Mouse (Mus musculus): Measurements from ENCODE around the gene Atxn1. TPM values are rescaled to one million over a fixed set of nuclear protein-coding genes. Genes with fewer than 3 reads are reported as not detected.

The Atxn1 gene
- polyA plus RNA-seq, 1 experiment, result 16.7 TPM

- TF ChIP-seq POLR2A (IDR thresholded peaks at IDR 0.05; ENCODE audit: borderline replicate concordance, extremely low read depth, low read depth, low read length) (no peak), CTCF (IDR thresholded peaks at IDR 0.05; ENCODE audit: insufficient read depth, low read length) (no peak)
- Histone ChIP-seq H3K4me1 (ENCODE audit: control insufficient read depth, insufficient read depth, low read length) (peaks cover 2% of the 10 kb centered on the region; the same call in 1 of the 2 replicates), H3K4me3 (replicated peaks; ENCODE audit: extremely low read depth, low read depth, low read length) (no peak overlapping the region)
- DNase-seq, result no peak
- WGBS, result 81% methylated on average over 5 of the region's 5 CpGs
These were observed 306.5 kb downstream of the Atxn1 start for GRCm38 (mm10) chr13:45658343-45658742.

- no peak for TF ChIP-seq CTCF (IDR thresholded peaks at IDR 0.05; ENCODE audit: insufficient read depth, low read length)
- TF ChIP-seq POLR2A (IDR thresholded peaks at IDR 0.05; ENCODE audit: borderline replicate concordance, extremely low read depth, low read depth, low read length), result no peak
- WGBS, result 90% methylated on average over 1 of the region's 1 CpGs
- H3K4me1 ChIP-seq (ENCODE audit: control insufficient read depth, insufficient read depth, low read length), result peaks cover 2% of the 10 kb centered on the region; the same call in 1 of the 2 replicates
- H3K4me3 ChIP-seq (replicated peaks; ENCODE audit: extremely low read depth, low read depth, low read length), result no peak overlapping the region
- no peak for DNase-seq
These were observed 307.6 kb downstream of the Atxn1 start for GRCm38 (mm10) chr13:45657176-45657575.

GRCm38 (mm10) chr13:45651652-45652241 is 313.1 kb downstream of the Atxn1 start:
- peaks cover 3% of the 10 kb centered on the region; the same call in 1 of the 2 replicates for H3K4me1 ChIP-seq (ENCODE audit: control insufficient read depth, insufficient read depth, low read length)
- H3K4me3 ChIP-seq (replicated peaks; ENCODE audit: extremely low read depth, low read depth, low read length), result no peak overlapping the region
- WGBS, result 81% methylated on average over 10 of the region's 10 CpGs
- TF ChIP-seq CTCF (IDR thresholded peaks at IDR 0.05; ENCODE audit: insufficient read depth, low read length) (no peak), POLR2A (IDR thresholded peaks at IDR 0.05; ENCODE audit: borderline replicate concordance, extremely low read depth, low read depth, low read length) (no peak)
- DNase-seq, result no peak

GRCm38 (mm10) chr13:45649197-45649812 is 315.5 kb downstream of the Atxn1 start:
- WGBS, result 31% methylated on average over 4 of the region's 4 CpGs
- no peak for DNase-seq
- Histone ChIP-seq H3K4me1 (ENCODE audit: control insufficient read depth, insufficient read depth, low read length) (peaks cover 3% of the 10 kb centered on the region; the same call in 1 of the 2 replicates), H3K4me3 (replicated peaks; ENCODE audit: extremely low read depth, low read depth, low read length) (no peak overlapping the region)
- no peak for TF ChIP-seq POLR2A (IDR thresholded peaks at IDR 0.05; ENCODE audit: borderline replicate concordance, extremely low read depth, low read depth, low read length)
- no peak for TF ChIP-seq CTCF (IDR thresholded peaks at IDR 0.05; ENCODE audit: insufficient read depth, low read length)

- TF ChIP-seq POLR2A (IDR thresholded peaks at IDR 0.05; ENCODE audit: borderline replicate concordance, extremely low read depth, low read depth, low read length), result no peak
- no peak for TF ChIP-seq CTCF (IDR thresholded peaks at IDR 0.05; ENCODE audit: insufficient read depth, low read length)
- no peak overlapping the region for H3K4me3 ChIP-seq (replicated peaks; ENCODE audit: extremely low read depth, low read depth, low read length)
- no peak for DNase-seq
- H3K4me1 ChIP-seq (ENCODE audit: control insufficient read depth, insufficient read depth, low read length), result peaks cover 7% of the 10 kb centered on the region; the same call in 1 of the 2 replicates
- 71% methylated on average over 6 of the region's 6 CpGs for WGBS
These were observed 320.9 kb downstream of the Atxn1 start for GRCm38 (mm10) chr13:45643780-45644395.

- TF ChIP-seq CTCF (IDR thresholded peaks at IDR 0.05; ENCODE audit: insufficient read depth, low read length) (no peak), POLR2A (IDR thresholded peaks at IDR 0.05; ENCODE audit: borderline replicate concordance, extremely low read depth, low read depth, low read length) (no peak)
- WGBS, result 71% methylated on average over 7 of the region's 7 CpGs
- DNase-seq, result no peak
- Histone ChIP-seq H3K4me1 (ENCODE audit: control insufficient read depth, insufficient read depth, low read length) (peaks cover 7% of the 10 kb centered on the region; the same call in 1 of the 2 replicates), H3K4me3 (replicated peaks; ENCODE audit: extremely low read depth, low read depth, low read length) (no peak overlapping the region)
These were observed 321.9 kb downstream of the Atxn1 start for GRCm38 (mm10) chr13:45642913-45643312.

GRCm38 (mm10) chr13:45640431-45640830 is 324.4 kb downstream of the Atxn1 start:
- H3K4me3 ChIP-seq (replicated peaks; ENCODE audit: extremely low read depth, low read depth, low read length), result no peak overlapping the region
- H3K4me1 ChIP-seq (ENCODE audit: control insufficient read depth, insufficient read depth, low read length), result peaks cover 7% of the 10 kb centered on the region
- 61% methylated on average over 5 of the region's 5 CpGs for WGBS
- TF ChIP-seq POLR2A (IDR thresholded peaks at IDR 0.05; ENCODE audit: borderline replicate concordance, extremely low read depth, low read depth, low read length), result no peak
- TF ChIP-seq CTCF (IDR thresholded peaks at IDR 0.05; ENCODE audit: insufficient read depth, low read length), result no peak
- DNase-seq, result no peak

- 93% methylated on average over 1 of the region's 1 CpGs for WGBS
These were observed 326.5 kb downstream of the Atxn1 start for GRCm38 (mm10) chr13:45638281-45638680.

GRCm38 (mm10) chr13:45637324-45637723 is 327.5 kb downstream of the Atxn1 start:
- no peak for TF ChIP-seq POLR2A (IDR thresholded peaks at IDR 0.05; ENCODE audit: borderline replicate concordance, extremely low read depth, low read depth, low read length)
- TF ChIP-seq CTCF (IDR thresholded peaks at IDR 0.05; ENCODE audit: insufficient read depth, low read length), result peak; percentile 68
- DNase-seq, result peak; percentile 29
- WGBS, result 43% methylated on average over 8 of the region's 8 CpGs
- Histone ChIP-seq H3K4me1 (ENCODE audit: control insufficient read depth, insufficient read depth, low read length) (peaks cover 3% of the 10 kb centered on the region; the same call in 1 of the 2 replicates), H3K4me3 (replicated peaks; ENCODE audit: extremely low read depth, low read depth, low read length) (no peak overlapping the region)

More at GRCm38 (mm10) chr13:45638281-45638680, 326.5 kb downstream of the Atxn1 start:
- DNase-seq, result no peak
- TF ChIP-seq POLR2A (IDR thresholded peaks at IDR 0.05; ENCODE audit: borderline replicate concordance, extremely low read depth, low read depth, low read length) (no peak), CTCF (IDR thresholded peaks at IDR 0.05; ENCODE audit: insufficient read depth, low read length) (no peak)
- H3K4me1 ChIP-seq (ENCODE audit: control insufficient read depth, insufficient read depth, low read length), result peaks cover 8% of the 10 kb centered on the region
- H3K4me3 ChIP-seq (replicated peaks; ENCODE audit: extremely low read depth, low read depth, low read length), result no peak overlapping the region

All from lung, adult 2 months (tissue).